Mouse (Mus musculus) heart, embryonic 14.5 days (tissue): ENCODE results near the gene Nfkb2. TPM values are rescaled to one million over a fixed set of nuclear protein-coding genes. Genes with fewer than 3 reads are reported as not detected.

Experiments
- ATAC-seq: fragments of 200-750 bp; cut with Nextera tagmentation; 2 replicates; pipeline ENCODE4 v1.8.0; 2017; ENCODE audit warnings: low read depth, moderate TSS enrichment; ENCODE audit not compliant: insufficient number of reproducible peaks, insufficient read depth, low FRiP score
- H3K27ac ChIP-seq, 2 experiments: fragments of 200-500 bp in 1 of 2; fragments of 300-500 bp in 1 of 2; sonication (generic) in 1 of 2; replicated peaks in 1 of 2; 2 replicates each; pipeline ENCODE4 v1.5.1; 2012 to 2014; ENCODE audit warnings: low read depth in 2 of 2, low read length in 2 of 2, control low read depth in 1 of 2, mild to moderate bottlenecking in 1 of 2, mixed read lengths in 1 of 2; ENCODE audit not compliant: control insufficient read depth in 1 of 2, insufficient read depth in 1 of 2
- H3K27me3 ChIP-seq: fragments of 300-500 bp; sonication (generic); 2 replicates; pipeline ENCODE4 v1.6.1; 2014; ENCODE audit warnings: mild to moderate bottlenecking, low read length, control low read depth; ENCODE audit not compliant: control insufficient read depth, insufficient read depth
- H3K36me3 ChIP-seq: fragments of 300-500 bp; sonication (generic); 2 replicates; pipeline ENCODE4 v1.6.1; 2014; ENCODE audit warnings: mild to moderate bottlenecking, control low read depth, low read length, mixed read lengths; ENCODE audit not compliant: control insufficient read depth, insufficient read depth
- H3K4me1 ChIP-seq, 2 experiments: fragments of 200-500 bp in 1 of 2; fragments of 300-500 bp in 1 of 2; sonication (generic) in 1 of 2; 2 replicates each; pipeline ENCODE4 v1.6.1; 2012 to 2014; ENCODE audit warnings: low read length in 2 of 2, control low read depth in 1 of 2, mixed read lengths in 1 of 2; ENCODE audit not compliant: control insufficient read depth in 2 of 2, insufficient read depth in 2 of 2
- H3K4me2 ChIP-seq: fragments of 300-500 bp; sonication (generic); 2 replicates; pipeline ENCODE4 v1.6.1; 2014; ENCODE audit warnings: mild to moderate bottlenecking, low read length
- H3K4me3 ChIP-seq, 2 experiments: fragments of 200-500 bp in 1 of 2; fragments of 300-500 bp in 1 of 2; sonication (generic) in 1 of 2; 2 replicates each; pipeline ENCODE4 v1.5.1; 2012 to 2014; ENCODE audit warnings: low read length in 2 of 2, mild to moderate bottlenecking in 2 of 2, control low read depth in 1 of 2, low read depth in 1 of 2, moderate library complexity in 1 of 2; ENCODE audit not compliant: control insufficient read depth in 1 of 2, insufficient read depth in 1 of 2
- H3K9ac ChIP-seq: fragments of 300-500 bp; sonication (generic); 2 replicates; pipeline ENCODE4 v1.6.1; 2014; ENCODE audit warnings: mild to moderate bottlenecking, low read length
- H3K9me3 ChIP-seq: fragments of 300-500 bp; sonication (generic); 2 replicates; pipeline ENCODE4 v1.6.1; 2016; ENCODE audit warnings: low read length, control low read depth; ENCODE audit not compliant: control insufficient read depth
- WGBS: fragments of 180-500 bp; shearing (Covaris S2); extraction: QIAGEN DNeasy Blood & Tissue Kit; methylation state at CpG from one replicate; pipeline ENCODE4 v1.1.7; 2014; 5-methylcytosine and 5-hydroxymethylcytosine counted together
- polyA plus RNA-seq: library from polyadenylated mRNA; unstranded; fragments of >200 nt; fragmentation: Nextera tagmentation; extraction: Ambion mirVana; gene quantifications from 2 replicates; pipeline ENCODE4 v1.2.1, GENCODE M21; 2014

Nfkb2 gene
- polyA plus RNA-seq, 1 experiment from 2014 or later, result 7.4 TPM

DNA sequence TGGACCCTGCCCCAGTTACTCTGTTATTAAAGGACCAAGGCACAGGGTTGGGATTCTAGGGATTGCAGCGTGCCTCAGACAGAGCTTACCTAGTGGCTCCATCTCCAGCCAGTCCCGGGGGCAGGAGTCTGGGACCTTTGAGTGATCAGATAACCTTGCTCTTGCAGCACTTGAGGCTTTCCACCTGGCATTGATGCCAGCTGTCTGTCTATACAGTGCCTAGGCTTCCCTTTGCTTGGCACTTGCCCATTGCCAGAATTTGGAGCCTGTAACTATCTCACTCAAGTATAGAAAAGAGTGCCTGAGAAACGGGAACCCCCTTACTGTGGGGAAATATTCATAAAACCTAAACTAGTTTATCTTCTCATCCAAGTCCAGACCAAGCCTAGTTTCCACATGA lies 17.2 kb upstream of the Nfkb2 start:
- Histone ChIP-seq H3K4me1 (no peaks in the 10 kb centered on the region), H3K36me3 (peaks cover 55% of the 10 kb centered on the region), H3K27me3 (no peaks in the 10 kb centered on the region), H3K9ac (no peak overlapping the region), H3K27ac (no peak overlapping the region), H3K4me3 (no peak overlapping the region), H3K9me3 (no peaks in the 10 kb centered on the region), H3K4me2 (no peak overlapping the region)
- ATAC-seq, result no peak
- 74% methylated on average over 3 of the region's 3 CpGs for WGBS

GRCm38 (mm10) chr19:46287566-46287965 lies 16.6 kb upstream of the Nfkb2 start:
- Histone ChIP-seq H3K4me2 (no peak overlapping the region), H3K9ac (no peak overlapping the region), H3K4me1 (no peaks in the 10 kb centered on the region), H3K27ac (no peak overlapping the region), H3K4me3 (no peak overlapping the region), H3K27me3 (peaks cover 5% of the 10 kb centered on the region; the same call in 1 of the 2 replicates), H3K36me3 (peaks cover 48% of the 10 kb centered on the region), H3K9me3 (no peaks in the 10 kb centered on the region)
- ATAC-seq, result no peak
- 79% methylated on average over 3 of the region's 3 CpGs for WGBS

DNA sequence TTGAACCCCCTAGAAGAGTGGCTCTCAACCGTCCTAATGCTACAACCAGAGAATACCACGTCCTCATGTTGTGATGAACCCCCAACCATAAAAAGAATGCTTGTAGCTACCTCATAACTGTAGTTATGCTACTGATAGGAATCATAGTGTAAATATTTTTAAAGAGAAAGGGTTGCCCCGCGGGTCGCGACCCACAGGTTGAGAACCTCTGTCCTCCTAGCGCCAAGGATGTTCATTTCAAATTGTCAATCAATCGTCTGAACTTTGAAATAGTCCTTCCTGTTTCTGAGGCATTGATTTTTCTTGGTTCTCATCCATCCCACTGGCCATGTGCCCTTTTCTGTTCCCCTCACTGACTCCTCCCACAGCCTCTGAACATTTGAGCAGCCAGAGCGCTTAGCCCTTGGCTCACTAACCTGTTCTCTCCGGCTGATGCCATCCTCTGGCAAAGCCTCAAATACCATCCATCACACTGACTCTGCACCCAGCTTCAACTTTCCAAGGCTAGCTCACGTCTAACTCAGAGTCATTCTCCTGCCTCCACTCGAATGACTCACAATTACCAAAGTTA lies 13.5 kb upstream of the Nfkb2 start:
- no peak overlapping the region for H3K4me3 ChIP-seq
- no peak for ATAC-seq
- WGBS, result 64% methylated on average over 12 of the region's 12 CpGs
- H3K4me2 ChIP-seq, result no peak overlapping the region
- no peak overlapping the region for H3K9ac ChIP-seq
- H3K36me3 ChIP-seq, result peaks cover 18% of the 10 kb centered on the region
- no peaks in the 10 kb centered on the region for H3K4me1 ChIP-seq
- H3K27me3 ChIP-seq, result peaks cover 7% of the 10 kb centered on the region; the same call in 1 of the 2 replicates
- H3K9me3 ChIP-seq, result no peaks in the 10 kb centered on the region
- H3K27ac ChIP-seq, result no peak overlapping the region

DNA sequence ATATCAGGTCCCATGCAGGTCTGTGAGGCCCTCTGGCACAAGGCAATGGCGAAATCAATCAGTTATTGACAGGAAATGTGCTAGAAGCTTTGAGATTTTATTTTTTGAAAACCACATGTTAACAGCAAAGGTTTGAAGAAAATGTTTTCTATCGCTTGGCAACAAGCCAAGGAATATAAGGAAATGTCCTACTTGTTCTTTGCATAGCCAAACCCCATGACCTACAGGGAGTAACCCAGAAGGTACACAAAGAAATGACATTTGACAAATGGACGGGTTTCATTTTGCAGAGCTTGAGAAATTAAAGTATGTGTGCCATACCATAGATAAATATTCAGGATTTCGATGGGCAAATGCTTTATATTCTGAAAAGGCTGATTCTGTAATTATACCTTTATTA lies 7.2 kb upstream of the Nfkb2 start:
- Histone ChIP-seq H3K27me3 (peaks cover 7% of the 10 kb centered on the region; the same call in 1 of the 2 replicates), H3K4me3 (no peak overlapping the region), H3K27ac (no peak overlapping the region), H3K36me3 (no peaks in the 10 kb centered on the region), H3K4me1 (no peaks in the 10 kb centered on the region), H3K4me2 (no peak overlapping the region), H3K9me3 (no peaks in the 10 kb centered on the region), H3K9ac (no peak overlapping the region)
- 53% methylated on average over 4 of the region's 4 CpGs for WGBS
- no peak for ATAC-seq

GRCm38 (mm10) chr19:46300294-46301045 lies 3.6 kb upstream of the Nfkb2 start:
- no peak for ATAC-seq
- 37% methylated on average over 8 of the region's 8 CpGs for WGBS
- Histone ChIP-seq H3K4me3 (no peak overlapping the region), H3K9ac (no peak overlapping the region), H3K4me1 (peaks cover 2 to 7% of the 10 kb centered on the region in 2 experiments; a peak in 1 of 4 replicates), H3K27ac (no peak overlapping the region), H3K4me2 (no peak overlapping the region), H3K36me3 (no peaks in the 10 kb centered on the region), H3K27me3 (no peaks in the 10 kb centered on the region), H3K9me3 (no peaks in the 10 kb centered on the region)

DNA sequence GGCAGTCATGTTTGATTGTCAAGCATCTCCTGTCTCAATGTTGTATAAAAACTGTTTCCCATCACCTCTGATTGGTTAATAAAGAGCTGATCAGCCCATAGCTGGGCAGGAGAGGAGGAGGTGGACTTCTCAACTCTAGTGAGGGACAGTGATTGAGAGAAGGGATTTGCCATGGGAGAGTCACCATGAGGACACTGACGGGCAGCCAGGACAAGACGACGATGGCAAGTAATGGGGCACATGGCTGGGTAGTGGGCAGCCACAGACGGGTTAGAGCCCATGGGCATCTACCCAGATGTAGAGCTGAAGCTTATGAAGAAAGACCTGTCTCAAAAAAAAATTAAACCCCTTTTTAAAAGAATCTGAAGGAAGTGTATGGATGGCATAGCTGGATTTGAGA lies 1.6 kb upstream of the Nfkb2 start:
- Histone ChIP-seq H3K4me1 (peaks cover 6 to 13% of the 10 kb centered on the region in 2 experiments; a peak in 3 of 4 replicates), H3K4me3 (no peak overlapping the region), H3K9me3 (no peaks in the 10 kb centered on the region), H3K36me3 (peaks cover 3% of the 10 kb centered on the region; the same call in 1 of the 2 replicates), H3K27ac (no peak overlapping the region), H3K9ac (no peak overlapping the region), H3K4me2 (no peak overlapping the region), H3K27me3 (0 out of 2 replicates have a peak, but pooled peaks cover 8% of the 10 kb centered on the region)
- ATAC-seq, result no peak
- WGBS, result 81% methylated on average over 4 of the region's 4 CpGs

GRCm38 (mm10) chr19:46303251-46304215 lies 587 bp upstream of the Nfkb2 start:
- H3K4me3 ChIP-seq, result peak overlapping the region; percentile 82 to 84
- peaks cover 11% of the 10 kb centered on the region; the same call in 1 of the 2 replicates for H3K36me3 ChIP-seq
- H3K9ac ChIP-seq, result peak overlapping the region; percentile 86
- WGBS, result 53% methylated on average over 18 of the region's 18 CpGs
- peaks cover 6 to 13% of the 10 kb centered on the region in 2 experiments; a peak in 3 of 4 replicates for H3K4me1 ChIP-seq
- 0 out of 2 replicates have a peak, but pooled peaks cover 16% of the 10 kb centered on the region for H3K27me3 ChIP-seq
- no peaks in the 10 kb centered on the region for H3K9me3 ChIP-seq
- peak overlapping the region; percentile 99 for H3K4me2 ChIP-seq
- H3K27ac ChIP-seq, result peak overlapping the region; percentile 86 to 89; a peak in 3 of 4 replicates
- no peak for ATAC-seq
